Mouse (Mus musculus): Measurements from ENCODE around the gene Gkn2.

Gkn2 gene

GRCm38 (mm10) chr6:87373057-87373456 is at the start of gene Gkn2:
Gkn2 (plus strand) TSS chr6:87373357.
- no peak for DNase-seq (ENCODE audit: low read depth)

GRCm38 (mm10) chr6:87323381-87323780 is 49.8 kb upstream of the Gkn2 start:
- DNase-seq (ENCODE audit: low read depth), result no peak

DNA sequence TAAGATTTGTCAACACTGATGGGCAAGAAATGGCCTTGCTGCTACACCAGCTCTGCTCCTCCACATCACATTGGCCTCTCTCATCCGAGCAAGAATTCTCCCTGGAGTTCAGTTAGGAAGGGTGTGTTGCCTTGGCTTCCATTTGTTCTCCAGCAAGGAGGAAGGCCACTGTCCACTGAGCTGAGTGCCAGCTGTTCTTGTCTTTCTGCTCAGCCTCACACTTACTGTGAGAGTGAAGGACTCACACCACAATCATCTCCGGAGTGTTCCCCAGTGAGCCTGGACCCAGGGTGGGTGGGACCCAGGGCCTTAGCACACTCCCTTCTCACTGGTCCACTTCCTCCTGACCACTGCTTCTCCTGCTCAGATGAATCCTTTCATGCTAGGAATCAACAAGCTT is 46.2 kb upstream of the Gkn2 start:
- DNase-seq (ENCODE audit: low read depth), result no peak

DNA sequence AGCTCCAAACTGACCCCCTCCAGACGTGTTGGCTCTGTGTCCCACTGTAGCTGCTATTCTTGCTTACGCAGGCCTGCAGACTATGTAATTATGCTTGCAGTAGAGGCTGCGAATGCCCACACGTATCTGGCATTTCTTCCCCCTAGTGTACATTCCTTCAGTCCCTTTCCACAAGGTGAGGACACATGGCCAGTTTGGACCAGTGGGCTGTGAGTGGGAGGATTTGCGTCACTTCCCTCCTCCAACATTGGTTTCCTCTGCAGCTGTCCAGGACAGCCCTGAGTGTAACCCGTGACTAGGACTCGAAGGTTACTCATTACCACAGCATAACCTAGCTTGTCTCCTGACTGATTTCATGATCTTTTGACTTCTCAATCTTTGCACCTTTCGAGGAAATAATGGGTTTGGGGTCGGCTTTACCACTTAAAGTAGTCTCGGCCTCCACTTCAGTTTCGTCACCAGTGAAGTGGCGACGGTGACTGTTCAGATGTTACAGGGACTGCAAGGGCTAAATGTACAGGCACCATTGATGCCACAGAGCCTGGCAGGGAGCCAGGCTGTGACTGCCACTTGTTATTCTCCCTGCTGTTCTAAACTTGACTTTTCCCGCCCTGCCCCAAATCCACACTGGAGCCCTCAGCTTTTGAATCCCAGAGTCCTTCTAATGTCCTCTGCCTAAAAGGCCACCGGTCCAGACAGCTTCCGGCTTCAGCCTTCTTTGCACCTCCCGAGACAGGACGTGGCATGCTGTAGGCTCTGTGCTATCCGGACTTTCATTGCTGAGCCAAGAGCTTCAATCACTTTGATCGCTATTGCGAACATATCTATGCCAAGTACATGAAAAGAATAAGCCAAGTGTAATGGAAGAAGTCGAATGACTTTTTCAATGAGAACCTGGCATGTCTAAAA is 44.6 kb upstream of the Gkn2 start:
- no peak for DNase-seq (ENCODE audit: low read depth)

DNA sequence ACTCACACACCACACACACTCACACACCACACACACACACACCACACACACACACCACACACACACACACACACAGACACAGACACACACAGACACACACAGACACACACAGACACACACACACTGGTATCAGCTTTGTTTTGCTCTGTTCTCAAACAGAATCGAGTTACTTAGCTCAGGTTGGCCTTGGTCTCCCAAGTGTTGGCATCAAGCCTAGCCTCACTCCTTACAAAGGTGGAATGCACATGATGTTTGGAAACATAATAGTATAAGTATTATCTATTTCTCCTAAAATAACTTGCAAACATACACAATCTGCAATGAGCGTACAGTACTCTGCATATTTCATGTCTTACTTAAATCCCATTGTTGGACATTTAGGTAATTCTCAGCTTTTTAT is 40.8 kb upstream of the Gkn2 start:
- no peak for DNase-seq (ENCODE audit: low read depth)

- peak; percentile 76 for DNase-seq (ENCODE audit: low read depth)
These were observed 38.6 kb upstream of the Gkn2 start for GRCm38 (mm10) chr6:87334361-87335090.

GRCm38 (mm10) chr6:87335091-87335934 is 37.8 kb upstream of the Gkn2 start, which contains the start of gene Antxr1:
Antxr1 (minus strand) TSS chr6:87335821.
- no peak for DNase-seq (ENCODE audit: low read depth)

DNA sequence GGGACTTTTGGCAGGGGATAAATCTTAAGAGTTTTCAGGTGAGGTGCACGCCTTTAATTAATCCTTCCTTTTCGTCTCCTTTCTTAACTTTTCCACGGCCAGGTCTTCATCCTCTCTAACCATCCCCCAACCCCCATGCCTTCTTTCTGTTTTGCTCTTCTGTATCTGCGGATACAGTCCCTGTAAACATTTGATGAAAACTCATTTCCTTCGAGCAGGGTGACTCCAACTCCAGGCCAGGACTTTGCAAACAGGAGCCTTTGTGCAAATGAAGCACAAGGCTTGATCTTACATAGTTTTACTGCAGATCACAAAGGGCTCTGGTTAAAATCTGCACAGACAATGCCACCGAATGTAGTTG is 37.2 kb upstream of the Gkn2 start:
- DNase-seq (ENCODE audit: low read depth), result no peak

DNA sequence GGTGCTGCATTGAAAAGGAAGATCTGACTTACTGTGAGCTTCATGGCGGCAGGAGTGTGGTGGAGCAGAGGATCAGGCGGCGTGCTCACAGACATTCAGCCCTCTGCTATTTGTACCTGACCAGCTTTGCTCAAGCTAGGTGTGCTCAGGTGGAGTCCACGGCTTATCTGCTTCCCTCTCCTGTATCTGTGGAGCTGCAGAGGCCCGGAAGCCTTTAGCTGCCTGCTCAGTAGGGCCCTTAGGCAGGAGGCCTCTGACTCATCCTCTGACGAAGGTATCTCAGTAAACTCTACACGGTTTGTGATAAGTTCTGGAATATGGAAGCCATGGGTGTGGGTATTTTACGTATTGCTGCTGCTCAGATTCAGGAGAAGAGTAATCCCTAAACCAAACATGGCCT is 22.3 kb upstream of the Gkn2 start, which contains the start of gene Gkn1:
TSS of gene Gkn1 (minus strand) at position 114 of the 400 bp plus-strand sequence.
- DNase-seq (ENCODE audit: low read depth), result no peak

- DNase-seq (ENCODE audit: low read depth), result peak; percentile 44
These were observed 18.7 kb upstream of the Gkn2 start for GRCm38 (mm10) chr6:87354441-87354840.

- no peak for DNase-seq (ENCODE audit: low read depth)
These were observed 3.9 kb upstream of the Gkn2 start for GRCm38 (mm10) chr6:87369223-87369622.

GRCm38 (mm10) chr6:87383926-87384691 is 11.0 kb downstream of the Gkn2 start:
- no peak for DNase-seq (ENCODE audit: low read depth)

DNA sequence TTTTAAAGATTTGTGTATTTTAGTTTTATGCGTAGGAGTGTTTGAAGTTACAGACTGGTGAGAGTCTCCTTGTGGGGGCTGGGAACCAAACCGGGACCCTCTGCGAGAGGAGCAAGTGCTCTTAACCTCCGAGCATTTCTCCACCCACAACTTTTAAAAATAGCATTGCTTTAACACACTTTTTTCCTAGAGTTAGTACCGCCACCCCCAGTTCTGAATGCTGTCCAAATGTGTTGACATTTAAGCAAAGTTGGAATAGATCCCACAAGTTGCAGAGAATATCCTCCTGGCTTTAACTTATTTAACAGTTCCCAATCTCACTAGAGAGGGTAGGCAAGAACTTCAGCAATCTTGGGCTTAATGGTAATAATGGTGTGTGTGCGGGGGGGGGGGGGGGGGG is 11.6 kb downstream of the Gkn2 start:
- DNase-seq (ENCODE audit: low read depth), result no peak

DNA sequence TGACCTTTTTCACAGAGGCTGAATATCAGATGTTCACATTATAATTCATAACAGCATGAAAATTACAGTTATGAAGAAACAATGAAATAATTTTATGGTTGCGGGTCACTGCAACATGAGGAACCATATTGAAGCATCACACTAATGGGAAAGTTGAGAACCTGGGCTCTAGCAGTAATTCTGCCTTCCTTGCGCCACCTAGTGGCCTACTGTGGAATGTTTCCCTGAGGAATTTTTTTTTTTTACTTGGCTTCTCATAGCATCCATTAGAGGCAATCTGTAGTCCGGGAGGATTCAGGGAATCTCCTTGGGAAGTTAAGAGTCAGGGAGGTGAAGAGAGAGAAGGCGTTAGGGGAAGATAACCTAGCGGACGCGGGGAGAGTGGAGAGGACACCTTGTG is 13.0 kb downstream of the Gkn2 start:
- peak; percentile 57 for DNase-seq (ENCODE audit: low read depth)

DNA sequence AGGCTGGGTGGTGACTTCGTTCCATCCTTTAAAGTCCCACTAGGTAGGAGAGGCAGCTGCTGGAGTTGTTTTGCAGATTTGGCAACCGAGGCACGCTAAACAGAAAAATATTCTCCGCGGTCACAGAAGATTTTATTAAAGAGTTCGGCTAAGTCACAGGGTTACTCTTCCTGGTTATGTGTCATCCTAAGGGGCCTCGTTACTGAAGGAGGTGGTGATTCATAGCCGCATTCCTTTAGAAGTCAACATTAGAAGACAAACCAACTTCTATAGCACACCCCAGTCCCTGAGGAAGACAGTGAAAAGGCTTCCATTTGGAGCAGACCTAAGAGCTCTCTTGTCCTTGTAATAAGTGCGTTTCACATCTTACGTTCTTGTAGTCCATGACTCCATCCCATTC is 13.5 kb downstream of the Gkn2 start:
- no peak for DNase-seq (ENCODE audit: low read depth)

DNA sequence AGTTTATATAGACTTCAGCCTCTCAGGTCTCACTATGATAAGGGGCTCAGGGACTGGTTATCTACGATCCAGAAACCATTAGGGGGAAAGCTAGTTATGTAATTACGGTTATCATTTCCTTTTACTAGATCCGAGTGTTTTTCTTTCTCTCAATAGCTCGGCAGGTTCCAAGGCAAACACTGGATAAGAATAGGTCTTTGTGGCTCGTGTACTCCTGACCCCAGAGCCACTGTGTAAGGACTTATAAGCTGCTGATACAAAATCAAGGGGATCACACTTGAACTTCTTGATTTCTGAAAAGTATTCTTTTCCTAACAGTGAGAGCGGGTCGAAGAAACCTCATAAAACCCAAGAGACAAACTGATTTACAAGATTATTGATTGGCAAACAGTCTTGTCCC is 15.7 kb downstream of the Gkn2 start, which contains the start of gene Gkn3:
TSS of gene Gkn3 (minus strand) at position 59 of the 400 bp plus-strand sequence.
- DNase-seq (ENCODE audit: low read depth), result no peak

DNA sequence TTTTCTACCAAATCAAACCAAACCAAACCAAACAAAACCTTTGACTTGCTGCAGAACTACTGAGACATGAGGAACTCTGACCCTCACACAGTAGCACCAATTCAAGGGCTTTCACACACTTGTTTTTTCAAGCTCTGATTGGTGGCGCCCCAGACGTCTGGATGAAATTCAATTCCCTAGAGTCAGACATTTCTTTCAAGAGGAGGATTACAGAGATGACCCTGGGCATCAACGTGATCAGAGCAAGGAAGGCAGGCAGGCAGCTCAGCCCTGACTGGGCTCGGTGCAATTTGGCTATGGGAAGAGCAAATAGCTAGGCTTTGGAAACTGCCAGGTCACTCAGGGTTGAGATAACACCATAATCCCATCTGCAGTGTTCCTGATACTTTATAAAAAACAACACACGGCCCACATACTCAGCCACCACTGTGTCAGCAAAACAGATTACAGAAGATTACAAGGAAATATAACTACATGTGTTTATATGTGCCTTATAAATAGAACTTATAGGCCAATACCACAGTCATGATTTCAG is 16.4 kb downstream of the Gkn2 start:
- DNase-seq (ENCODE audit: low read depth), result no peak

DNA sequence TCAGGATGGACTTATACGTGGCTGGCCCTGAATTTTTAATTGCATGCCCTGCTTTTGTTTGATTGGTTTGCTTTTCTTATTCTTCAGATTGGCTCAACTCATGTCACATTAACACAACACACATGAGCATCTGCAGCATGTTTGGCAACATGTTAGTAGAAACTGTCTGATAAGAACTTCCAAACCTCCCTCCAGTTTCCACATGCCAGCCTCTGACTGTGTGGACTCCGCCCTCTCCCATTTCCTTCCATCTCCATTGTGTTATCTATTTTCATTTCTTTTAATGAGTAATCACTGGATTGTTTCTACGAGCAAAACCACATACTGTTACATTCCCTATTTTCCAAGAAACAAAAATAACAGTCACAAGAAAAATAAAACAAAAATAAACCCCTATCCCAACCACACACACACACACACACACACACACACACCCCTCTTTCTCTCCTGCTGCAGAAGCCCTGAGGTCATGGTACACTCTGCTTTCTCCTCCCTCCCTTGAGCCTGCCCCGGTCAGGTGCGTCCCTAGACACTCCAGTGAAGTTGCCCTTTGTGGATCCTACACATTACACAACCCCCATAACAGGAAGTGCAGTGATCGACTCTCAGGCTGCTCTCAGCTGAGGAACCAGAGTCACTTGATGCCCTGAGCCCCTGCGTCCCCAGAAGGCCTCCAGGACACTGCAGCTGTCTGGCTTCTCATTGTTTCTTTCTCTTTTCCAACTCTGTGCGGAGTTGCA is 20.5 kb downstream of the Gkn2 start:
- DNase-seq (ENCODE audit: low read depth), result no peak

GRCm38 (mm10) chr6:87394783-87395182 is 21.6 kb downstream of the Gkn2 start:
- DNase-seq (ENCODE audit: low read depth), result no peak

GRCm38 (mm10) chr6:87399137-87399536 is 26.0 kb downstream of the Gkn2 start:
- DNase-seq (ENCODE audit: low read depth), result peak; percentile 24

Measured in fibroblast of lung, adult 2 months (primary cell).